Mouse (Mus musculus): ENCODE measurements around the gene Cirbp. TPM values are rescaled to one million over a fixed set of nuclear protein-coding genes. Genes with fewer than 3 reads are reported as not detected.

Cirbp gene
- polyA plus RNA-seq, 1 experiment from 2014 or later: 274 TPM

GRCm38 (mm10) chr10:80139439-80139775 lies 26.4 kb upstream of the Cirbp start:
- Histone ChIP-seq H3K9ac (peak overlapping the region; percentile 91), H3K4me3 (peak overlapping the region; percentile 74), H3K4me2 (peak overlapping the region; percentile 97), H3K4me1 (peaks cover 63% of the 10 kb centered on the region), H3K36me3 (ENCODE audit: poor library complexity, severe bottlenecking) (peaks cover 29% of the 10 kb centered on the region), H3K27ac (peak overlapping the region; percentile 92), H3K9me3 (replicated peaks) (no peaks in the 10 kb centered on the region), H3K27me3 (peaks cover 10% of the 10 kb centered on the region)
- no peak for ATAC-seq
- WGBS: 0% methylated on average over 10 of the region's 10 CpGs

- Histone ChIP-seq H3K36me3 (ENCODE audit: poor library complexity, severe bottlenecking) (peaks cover 29% of the 10 kb centered on the region), H3K4me1 (peaks cover 66% of the 10 kb centered on the region), H3K9me3 (replicated peaks) (no peaks in the 10 kb centered on the region), H3K27ac (peak overlapping the region; percentile 92; the same call in 1 of the 2 replicates), H3K4me2 (peak overlapping the region; percentile 96), H3K27me3 (peaks cover 10% of the 10 kb centered on the region), H3K4me3 (peak overlapping the region; percentile 7; the same call in 1 of the 2 replicates), H3K9ac (no peak overlapping the region)
- WGBS: 75% methylated on average over 11 of the region's 11 CpGs
- no peak for ATAC-seq
Observed at GRCm38 (mm10) chr10:80139975-80140665, 25.7 kb upstream of the Cirbp start.

- no peaks in the 10 kb centered on the region for H3K9me3 ChIP-seq (replicated peaks)
- ATAC-seq: no peak
- WGBS: 74% methylated on average over 10 of the region's 10 CpGs
- H3K4me1 ChIP-seq: peaks cover 71% of the 10 kb centered on the region
- peak within 1 kb of the TSS; percentile 97 for H3K4me2 ChIP-seq
- H3K36me3 ChIP-seq (ENCODE audit: poor library complexity, severe bottlenecking): peaks cover 29% of the 10 kb centered on the region
- H3K9ac ChIP-seq: peak within 1 kb of the TSS; percentile 50
- peaks cover 10% of the 10 kb centered on the region for H3K27me3 ChIP-seq
- peak within 1 kb of the TSS; percentile 74 for H3K4me3 ChIP-seq
- H3K27ac ChIP-seq: peak within 1 kb of the TSS; percentile 92
Observed at GRCm38 (mm10) chr10:80140666-80141035, 25.1 kb upstream of the Cirbp start, which contains the start of gene Cbarp. Gene Cbarp, minus strand, starts transcription at chr10:80140835.

- peak overlapping the region; percentile 86 for H3K27ac ChIP-seq
- peak overlapping the region; percentile 73 for H3K4me3 ChIP-seq
- under 1% methylated on average over 29 of the region's 29 CpGs for WGBS
- peak overlapping the region; percentile 50 for H3K9ac ChIP-seq
- peak; percentile 63 for ATAC-seq
- no peaks in the 10 kb centered on the region for H3K9me3 ChIP-seq (replicated peaks)
- H3K36me3 ChIP-seq (ENCODE audit: poor library complexity, severe bottlenecking): peaks cover 28% of the 10 kb centered on the region
- peaks cover 75% of the 10 kb centered on the region for H3K4me1 ChIP-seq
- peak overlapping the region; percentile 96 for H3K4me2 ChIP-seq
- H3K27me3 ChIP-seq: peaks cover 7% of the 10 kb centered on the region
Observed at GRCm38 (mm10) chr10:80141243-80141642, 24.5 kb upstream of the Cirbp start.

- Histone ChIP-seq H3K27ac (peak overlapping the region; percentile 86), H3K4me1 (peaks cover 73% of the 10 kb centered on the region), H3K36me3 (ENCODE audit: poor library complexity, severe bottlenecking) (peaks cover 28% of the 10 kb centered on the region), H3K27me3 (peaks cover 1% of the 10 kb centered on the region; the same call in 1 of the 2 replicates), H3K4me3 (peak overlapping the region; percentile 73), H3K9ac (peak overlapping the region; percentile 95), H3K4me2 (peak overlapping the region; percentile 96), H3K9me3 (replicated peaks) (no peaks in the 10 kb centered on the region)
- under 1% methylated on average over 42 of the region's 43 CpGs for WGBS
- peak; percentile 86 for ATAC-seq
Observed at GRCm38 (mm10) chr10:80141786-80142529, 23.8 kb upstream of the Cirbp start.

GRCm38 (mm10) chr10:80142530-80142925 lies 23.3 kb upstream of the Cirbp start:
- peaks cover 71% of the 10 kb centered on the region for H3K4me1 ChIP-seq
- no peak; the same call in 1 of the 2 replicates for ATAC-seq

GRCm38 (mm10) chr10:80143664-80144063 lies 22.1 kb upstream of the Cirbp start:
- WGBS: 91% methylated on average over 7 of the region's 7 CpGs
- H3K4me2 ChIP-seq: 0 out of 2 replicates have a peak overlapping the region, but pooled peaks have one; percentile 96

More at GRCm38 (mm10) chr10:80142530-80142925, 23.3 kb upstream of the Cirbp start:
- peak overlapping the region; percentile 73 for H3K4me3 ChIP-seq
- WGBS: 2% methylated on average over 15 of the region's 15 CpGs
- peak overlapping the region; percentile 95 for H3K9ac ChIP-seq
- peak overlapping the region; percentile 80 for H3K27ac ChIP-seq
- peaks cover 28% of the 10 kb centered on the region for H3K36me3 ChIP-seq (ENCODE audit: poor library complexity, severe bottlenecking)
- H3K9me3 ChIP-seq (replicated peaks): no peaks in the 10 kb centered on the region
- H3K4me2 ChIP-seq: peak overlapping the region; percentile 96
- no peaks in the 10 kb centered on the region for H3K27me3 ChIP-seq

GRCm38 (mm10) chr10:80144159-80144558 lies 21.6 kb upstream of the Cirbp start:
- Histone ChIP-seq H3K36me3 (ENCODE audit: poor library complexity, severe bottlenecking) (peaks cover 28% of the 10 kb centered on the region), H3K4me3 (no peak overlapping the region), H3K27me3 (no peaks in the 10 kb centered on the region), H3K4me2 (no peak overlapping the region), H3K27ac (no peak overlapping the region), H3K9ac (no peak overlapping the region), H3K4me1 (peaks cover 64% of the 10 kb centered on the region), H3K9me3 (replicated peaks) (no peaks in the 10 kb centered on the region)
- no peak for ATAC-seq
- WGBS: 95% methylated on average over 12 of the region's 12 CpGs

More at GRCm38 (mm10) chr10:80143664-80144063, 22.1 kb upstream of the Cirbp start:
- peaks cover 28% of the 10 kb centered on the region for H3K36me3 ChIP-seq (ENCODE audit: poor library complexity, severe bottlenecking)
- no peak overlapping the region for H3K4me3 ChIP-seq
- no peak overlapping the region for H3K9ac ChIP-seq
- H3K9me3 ChIP-seq (replicated peaks): no peaks in the 10 kb centered on the region
- ATAC-seq: no peak
- no peaks in the 10 kb centered on the region for H3K27me3 ChIP-seq
- no peak overlapping the region for H3K27ac ChIP-seq
- H3K4me1 ChIP-seq: peaks cover 65% of the 10 kb centered on the region

- H3K9me3 ChIP-seq (replicated peaks): no peaks in the 10 kb centered on the region
- H3K9ac ChIP-seq: peak overlapping the region; percentile 37; the same call in 1 of the 2 replicates
- H3K27me3 ChIP-seq: no peaks in the 10 kb centered on the region
- WGBS: 74% methylated on average over 20 of the region's 20 CpGs
- ATAC-seq: no peak
- peaks cover 59% of the 10 kb centered on the region for H3K4me1 ChIP-seq
- peak overlapping the region; percentile 45 for H3K27ac ChIP-seq
- H3K4me3 ChIP-seq: peak overlapping the region; percentile 0; the same call in 1 of the 2 replicates
- peaks cover 28% of the 10 kb centered on the region for H3K36me3 ChIP-seq (ENCODE audit: poor library complexity, severe bottlenecking)
- H3K4me2 ChIP-seq: 0 out of 2 replicates have a peak overlapping the region, but pooled peaks have one; percentile 5
Observed at GRCm38 (mm10) chr10:80144864-80145838, 20.6 kb upstream of the Cirbp start.

- H3K4me3 ChIP-seq: peak overlapping the region; percentile 0; the same call in 1 of the 2 replicates
- no peaks in the 10 kb centered on the region for H3K27me3 ChIP-seq
- no peak overlapping the region for H3K4me2 ChIP-seq
- peaks cover 54% of the 10 kb centered on the region for H3K4me1 ChIP-seq
- 88% methylated on average over 6 of the region's 6 CpGs for WGBS
- H3K9me3 ChIP-seq (replicated peaks): no peaks in the 10 kb centered on the region
- peaks cover 28% of the 10 kb centered on the region for H3K36me3 ChIP-seq (ENCODE audit: poor library complexity, severe bottlenecking)
- H3K9ac ChIP-seq: peak overlapping the region; percentile 37; the same call in 1 of the 2 replicates
- peak overlapping the region; percentile 100 for H3K27ac ChIP-seq
- no peak for ATAC-seq
Observed at GRCm38 (mm10) chr10:80145896-80146295, 19.9 kb upstream of the Cirbp start.

GRCm38 (mm10) chr10:80146568-80147011 lies 19.2 kb upstream of the Cirbp start:
- WGBS: 85% methylated on average over 4 of the region's 4 CpGs
- Histone ChIP-seq H3K4me1 (peaks cover 48% of the 10 kb centered on the region), H3K27ac (peak overlapping the region; percentile 100)

More at GRCm38 (mm10) chr10:80146568-80147011, 19.2 kb upstream of the Cirbp start:
- peaks cover 34% of the 10 kb centered on the region for H3K36me3 ChIP-seq (ENCODE audit: poor library complexity, severe bottlenecking)
- no peak overlapping the region for H3K4me3 ChIP-seq
- no peaks in the 10 kb centered on the region for H3K27me3 ChIP-seq
- ATAC-seq: no peak
- H3K9me3 ChIP-seq (replicated peaks): no peaks in the 10 kb centered on the region
- H3K4me2 ChIP-seq: no peak overlapping the region
- H3K9ac ChIP-seq: peak overlapping the region; percentile 37; the same call in 1 of the 2 replicates

Data from forebrain, embryonic 13.5 days (tissue).